Mouse (Mus musculus): ENCODE measurements around the gene 5430419D17Rik. TPM values are rescaled to one million over a fixed set of nuclear protein-coding genes. Genes with fewer than 3 reads are reported as not detected.

Gene 5430419D17Rik
- total and polyA plus RNA-seq, 2 experiments, result not detected

- H3K27me3 ChIP-seq (ENCODE audit: control insufficient read depth, insufficient read depth, low read length), result 0 out of 2 replicates have a peak, but pooled peaks cover 2% of the 10 kb centered on the region
- H3K4me1 ChIP-seq (ENCODE audit: control insufficient read depth, insufficient read depth, low read length), result peaks cover 7% of the 10 kb centered on the region
- H3K79me2 ChIP-seq (ENCODE audit: control insufficient read depth, insufficient read depth, low read length), result no peaks in the 10 kb centered on the region
- no peak overlapping the region for H3K4me3 ChIP-seq (ENCODE audit: insufficient read depth, low read depth, low read length)
- H3K9ac ChIP-seq (ENCODE audit: low read depth, low read length), result no peak overlapping the region
- H3K27ac ChIP-seq (replicated peaks; ENCODE audit: insufficient read depth, low read depth, low read length), result no peak overlapping the region
- TF ChIP-seq POLR2A (IDR thresholded peaks at IDR 0.05; ENCODE audit: extremely low read depth, insufficient read depth, low read length), result no peak
- no peak for TF ChIP-seq CTCF (IDR thresholded peaks at IDR 0.05; ENCODE audit: low read depth, low read length)
- H3K36me3 ChIP-seq (ENCODE audit: control insufficient read depth, insufficient read depth, low read length), result no peaks in the 10 kb centered on the region
- DNase-seq (ENCODE audit: extremely low read depth, low read depth, low spot score), result no peak
- 81% methylated on average over 6 of the region's 6 CpGs for WGBS
These were observed 86.7 kb downstream of the 5430419D17Rik start for GRCm38 (mm10) chr7:131260946-131261345.

GRCm38 (mm10) chr7:131264251-131264650, 90.0 kb downstream of the 5430419D17Rik start:
- peak; percentile 35 for DNase-seq (ENCODE audit: extremely low read depth, low read depth, low spot score)
- Histone ChIP-seq H3K27me3 (ENCODE audit: control insufficient read depth, insufficient read depth, low read length) (0 out of 2 replicates have a peak, but pooled peaks cover 2% of the 10 kb centered on the region), H3K4me1 (ENCODE audit: control insufficient read depth, insufficient read depth, low read length) (no peaks in the 10 kb centered on the region), H3K79me2 (ENCODE audit: control insufficient read depth, insufficient read depth, low read length) (no peaks in the 10 kb centered on the region), H3K4me3 (ENCODE audit: insufficient read depth, low read depth, low read length) (no peak overlapping the region), H3K9ac (ENCODE audit: low read depth, low read length) (no peak overlapping the region), H3K27ac (replicated peaks; ENCODE audit: insufficient read depth, low read depth, low read length) (no peak overlapping the region), H3K36me3 (ENCODE audit: control insufficient read depth, insufficient read depth, low read length) (no peaks in the 10 kb centered on the region)
- no peak for TF ChIP-seq POLR2A (IDR thresholded peaks at IDR 0.05; ENCODE audit: extremely low read depth, insufficient read depth, low read length)
- no peak for TF ChIP-seq CTCF (IDR thresholded peaks at IDR 0.05; ENCODE audit: low read depth, low read length)
- WGBS, result 75% methylated on average over 4 of the region's 4 CpGs

DNA sequence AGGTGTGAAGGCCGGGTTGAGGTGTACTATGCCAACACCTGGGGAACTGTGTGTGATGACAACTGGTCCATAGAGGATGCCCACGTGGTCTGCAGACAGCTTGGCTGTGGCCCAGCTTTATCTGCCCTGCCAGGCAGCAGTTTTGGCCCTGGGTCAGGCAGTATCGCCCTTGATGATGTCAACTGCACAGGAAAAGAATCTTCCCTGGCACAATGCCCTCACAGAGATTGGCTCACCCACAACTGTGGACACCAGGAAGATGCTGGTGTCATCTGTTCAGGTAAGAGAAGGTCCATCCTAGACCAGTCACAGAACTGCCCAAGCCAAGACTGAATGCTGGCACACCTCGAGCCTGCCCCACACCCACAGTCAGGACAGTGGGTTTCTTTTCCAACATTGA, 91.6 kb downstream of the 5430419D17Rik start:
- peak; percentile 40 for DNase-seq (ENCODE audit: extremely low read depth, low read depth, low spot score)
- H3K4me3 ChIP-seq (ENCODE audit: insufficient read depth, low read depth, low read length), result no peak overlapping the region
- TF ChIP-seq POLR2A (IDR thresholded peaks at IDR 0.05; ENCODE audit: extremely low read depth, insufficient read depth, low read length) (no peak), CTCF (IDR thresholded peaks at IDR 0.05; ENCODE audit: low read depth, low read length) (no peak)
- WGBS, result 43% methylated on average over 4 of the region's 4 CpGs
- H3K4me1 ChIP-seq (ENCODE audit: control insufficient read depth, insufficient read depth, low read length), result no peaks in the 10 kb centered on the region
- H3K79me2 ChIP-seq (ENCODE audit: control insufficient read depth, insufficient read depth, low read length), result no peaks in the 10 kb centered on the region
- no peaks in the 10 kb centered on the region for H3K36me3 ChIP-seq (ENCODE audit: control insufficient read depth, insufficient read depth, low read length)
- H3K27ac ChIP-seq (replicated peaks; ENCODE audit: insufficient read depth, low read depth, low read length), result no peak overlapping the region
- no peak overlapping the region for H3K9ac ChIP-seq (ENCODE audit: low read depth, low read length)
- H3K27me3 ChIP-seq (ENCODE audit: control insufficient read depth, insufficient read depth, low read length), result 0 out of 2 replicates have a peak, but pooled peaks cover 2% of the 10 kb centered on the region

DNA sequence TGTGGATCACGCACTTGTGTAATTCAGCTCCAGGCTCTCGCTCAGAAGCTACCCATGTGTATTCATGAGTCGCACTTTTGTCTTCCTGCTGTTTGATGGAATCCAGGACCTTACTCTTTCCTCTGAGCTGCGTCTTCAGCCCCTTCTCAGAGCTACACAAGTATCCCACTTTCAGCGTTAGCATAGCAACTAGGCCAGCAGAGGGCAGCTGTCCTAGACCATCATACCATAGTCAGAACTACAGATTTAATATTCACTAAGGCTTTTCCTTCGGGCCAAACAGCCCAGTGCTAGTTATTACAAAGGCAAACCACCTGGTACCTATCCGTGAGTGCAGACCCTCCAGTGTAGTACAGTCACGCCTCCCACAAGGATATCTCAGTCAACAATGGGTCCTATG, 122.9 kb downstream of the 5430419D17Rik start:
- H3K4me1 ChIP-seq (ENCODE audit: control insufficient read depth, insufficient read depth, low read length), result no peaks in the 10 kb centered on the region
- H3K36me3 ChIP-seq (ENCODE audit: control insufficient read depth, insufficient read depth, low read length), result no peaks in the 10 kb centered on the region
- H3K4me3 ChIP-seq (ENCODE audit: insufficient read depth, low read depth, low read length), result no peak overlapping the region
- H3K27ac ChIP-seq (replicated peaks; ENCODE audit: insufficient read depth, low read depth, low read length), result no peak overlapping the region
- no peaks in the 10 kb centered on the region for H3K27me3 ChIP-seq (ENCODE audit: control insufficient read depth, insufficient read depth, low read length)
- H3K79me2 ChIP-seq (ENCODE audit: control insufficient read depth, insufficient read depth, low read length), result no peaks in the 10 kb centered on the region
- WGBS, result 79% methylated on average over 8 of the region's 8 CpGs
- no peak for DNase-seq (ENCODE audit: extremely low read depth, low read depth, low spot score)
- TF ChIP-seq POLR2A (IDR thresholded peaks at IDR 0.05; ENCODE audit: extremely low read depth, insufficient read depth, low read length), result no peak
- no peak for TF ChIP-seq CTCF (IDR thresholded peaks at IDR 0.05; ENCODE audit: low read depth, low read length)
- no peak overlapping the region for H3K9ac ChIP-seq (ENCODE audit: low read depth, low read length)

DNA sequence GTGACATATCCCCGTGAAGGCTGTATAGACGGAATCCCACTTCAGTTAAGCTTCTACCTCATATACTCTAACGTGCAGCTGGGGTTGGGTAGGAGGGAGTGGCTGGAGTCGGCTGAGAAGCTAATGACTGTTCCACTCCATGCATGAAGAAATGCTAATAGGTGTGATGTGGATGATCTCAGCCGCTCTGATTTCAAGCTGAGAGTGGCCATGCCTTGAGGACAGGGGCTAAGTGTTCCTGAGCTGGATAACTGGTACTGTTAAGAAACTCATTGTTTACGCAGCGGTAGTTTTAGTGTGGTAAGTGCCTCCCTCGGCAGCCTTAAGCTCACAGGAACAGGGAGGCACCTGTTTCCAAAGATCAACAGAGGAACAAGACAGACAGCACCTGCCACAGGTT, 129.1 kb downstream of the 5430419D17Rik start:
- H3K9ac ChIP-seq (ENCODE audit: low read depth, low read length), result no peak overlapping the region
- WGBS, result 76% methylated on average over 8 of the region's 8 CpGs
- no peaks in the 10 kb centered on the region for H3K36me3 ChIP-seq (ENCODE audit: control insufficient read depth, insufficient read depth, low read length)
- no peak overlapping the region for H3K27ac ChIP-seq (replicated peaks; ENCODE audit: insufficient read depth, low read depth, low read length)
- H3K79me2 ChIP-seq (ENCODE audit: control insufficient read depth, insufficient read depth, low read length), result no peaks in the 10 kb centered on the region
- no peak for TF ChIP-seq CTCF (IDR thresholded peaks at IDR 0.05; ENCODE audit: low read depth, low read length)
- TF ChIP-seq POLR2A (IDR thresholded peaks at IDR 0.05; ENCODE audit: extremely low read depth, insufficient read depth, low read length), result no peak
- no peaks in the 10 kb centered on the region for H3K4me1 ChIP-seq (ENCODE audit: control insufficient read depth, insufficient read depth, low read length)
- no peak overlapping the region for H3K4me3 ChIP-seq (ENCODE audit: insufficient read depth, low read depth, low read length)
- no peak for DNase-seq (ENCODE audit: extremely low read depth, low read depth, low spot score)
- no peaks in the 10 kb centered on the region for H3K27me3 ChIP-seq (ENCODE audit: control insufficient read depth, insufficient read depth, low read length)

DNA sequence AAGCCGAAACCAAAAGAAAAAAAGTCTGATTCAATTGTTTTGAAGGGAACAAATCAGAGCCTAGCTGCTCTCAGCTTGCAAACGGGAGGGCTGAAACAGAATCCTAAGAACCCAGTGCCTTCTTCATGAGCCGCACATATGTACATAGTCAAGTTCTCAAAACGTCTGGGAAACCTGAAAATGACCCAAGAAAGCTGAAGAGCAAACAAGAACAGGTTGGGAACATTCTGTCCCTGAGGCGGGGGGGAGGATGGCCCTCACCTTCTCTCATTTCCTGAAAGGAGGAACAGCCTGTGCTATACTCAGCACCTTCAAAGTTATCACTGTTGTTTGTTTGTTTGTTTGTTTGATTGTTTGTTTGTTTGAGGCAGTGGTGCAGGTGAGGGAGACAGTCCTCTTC, 132.5 kb downstream of the 5430419D17Rik start:
- no peak for DNase-seq (ENCODE audit: extremely low read depth, low read depth, low spot score)
- no peaks in the 10 kb centered on the region for H3K36me3 ChIP-seq (ENCODE audit: control insufficient read depth, insufficient read depth, low read length)
- H3K79me2 ChIP-seq (ENCODE audit: control insufficient read depth, insufficient read depth, low read length), result no peaks in the 10 kb centered on the region
- 80% methylated on average over 5 of the region's 5 CpGs for WGBS
- no peak overlapping the region for H3K27ac ChIP-seq (replicated peaks; ENCODE audit: insufficient read depth, low read depth, low read length)
- no peaks in the 10 kb centered on the region for H3K4me1 ChIP-seq (ENCODE audit: control insufficient read depth, insufficient read depth, low read length)
- no peak overlapping the region for H3K4me3 ChIP-seq (ENCODE audit: insufficient read depth, low read depth, low read length)
- H3K9ac ChIP-seq (ENCODE audit: low read depth, low read length), result no peak overlapping the region
- H3K27me3 ChIP-seq (ENCODE audit: control insufficient read depth, insufficient read depth, low read length), result no peaks in the 10 kb centered on the region
- TF ChIP-seq CTCF (IDR thresholded peaks at IDR 0.05; ENCODE audit: low read depth, low read length), result no peak
- no peak for TF ChIP-seq POLR2A (IDR thresholded peaks at IDR 0.05; ENCODE audit: extremely low read depth, insufficient read depth, low read length)

Data from liver, adult 2 months (tissue).